Mouse (Mus musculus): ENCODE results near the gene Cant1.

DNA sequence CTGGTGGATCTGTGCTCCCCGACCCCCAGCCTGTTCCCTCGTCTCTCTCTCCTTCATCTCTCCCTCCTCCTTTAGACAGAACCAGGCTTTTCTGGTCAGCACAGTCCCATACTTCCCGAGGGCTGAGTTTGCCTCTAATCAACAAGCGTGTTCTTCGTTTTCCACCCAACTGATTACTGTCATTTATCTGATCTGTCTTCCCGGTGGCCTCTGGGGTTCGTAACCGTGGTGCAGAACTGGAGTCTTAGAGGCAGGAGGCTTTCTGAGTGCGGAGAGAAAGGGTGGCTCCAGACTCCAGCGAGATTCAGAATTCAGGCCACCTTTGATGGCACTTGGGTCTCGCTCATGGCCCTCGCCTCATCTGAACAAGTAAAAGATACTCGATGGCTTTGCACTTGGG is 15.2 kb upstream of the Cant1 start:
- TF ChIP-seq GATA1 (IDR thresholded peaks at IDR 0.05; ENCODE audit: low read length) (no peak), TAL1 (IDR thresholded peaks at IDR 0.05; ENCODE audit: low read length) (no peak)
